Mouse (Mus musculus) CH12.LX (cell line): ENCODE data around the gene Sult6b1. TPM values are rescaled to one million over a fixed set of nuclear protein-coding genes. Genes with fewer than 3 reads are reported as not detected.

Source experiments
- DNase-seq: peaks from one replicate; pipeline ENCODE4 v3.0.0-alpha.2; 2013; ENCODE audit errors: extremely low read depth
- H3K27ac ChIP-seq: 2 replicates; pipeline ENCODE4 v1.5.1; 2012; ENCODE audit warnings: low read depth, mild to moderate bottlenecking, control low read depth, moderate library complexity; ENCODE audit not compliant: insufficient read depth
- H3K27me3 ChIP-seq: replicated peaks from 2 replicates; pipeline ENCODE3; 2012; ENCODE audit warnings: inconsistent platforms
- H3K36me3 ChIP-seq, 2 experiments: replicated peaks in 1 of 2; 2 replicates each; pipeline versions ENCODE3 to v1.6.1; 2012; ENCODE audit warnings: inconsistent platforms in 1 of 2, low read length in 1 of 2, mild to moderate bottlenecking in 1 of 2, mixed read lengths in 1 of 2, moderate library complexity in 1 of 2; ENCODE audit not compliant: control insufficient read depth in 1 of 2, insufficient read depth in 1 of 2
- H3K4me1 ChIP-seq, 2 experiments: 2 replicates each; pipeline ENCODE4 v1.6.1; 2012; ENCODE audit warnings: inconsistent platforms in 1 of 2, moderate library complexity in 1 of 2; ENCODE audit not compliant: insufficient read depth in 2 of 2, control insufficient read depth in 1 of 2
- H3K4me2 ChIP-seq: 2 replicates; pipeline ENCODE4 v1.6.1; 2012; ENCODE audit warnings: low read depth, mild to moderate bottlenecking, control low read depth; ENCODE audit not compliant: poor library complexity, insufficient read depth, severe bottlenecking
- H3K4me3 ChIP-seq, 3 experiments: fragments of 150-350 bp in 1 of 3; sonication (generic) in 1 of 3; replicated peaks in 1 of 3; 2 replicates each; pipeline versions ENCODE3 to v1.5.1; 2011 to 2012; ENCODE audit warnings: low read depth in 2 of 3, low read length in 2 of 3, mild to moderate bottlenecking in 2 of 3, moderate library complexity in 2 of 3, control low read depth in 1 of 3, improper control_type of control experiment in 1 of 3, inconsistent platforms in 1 of 3, mixed read lengths in 1 of 3; ENCODE audit not compliant: poor library complexity in 1 of 3
- H3K79me2 ChIP-seq: replicated peaks from 2 replicates; pipeline ENCODE4 v1.6.1; 2012; ENCODE audit warnings: mild to moderate bottlenecking, moderate library complexity; ENCODE audit not compliant: control insufficient read depth, poor library complexity, insufficient read depth, severe bottlenecking; ENCODE audit errors: extremely low read depth
- H3K9ac ChIP-seq: 2 replicates; pipeline ENCODE4 v1.6.1; 2012; ENCODE audit warnings: low read depth, mild to moderate bottlenecking, control low read depth, moderate library complexity; ENCODE audit not compliant: insufficient read depth
- H3K9me3 ChIP-seq: replicated peaks from 2 replicates; pipeline ENCODE3; 2012; ENCODE audit warnings: low read length, inconsistent platforms, mixed read lengths
- BHLHE40 ChIP-seq: IDR thresholded peaks from 2 replicates; pipeline ENCODE4 v1.6.1; 2011; ENCODE audit warnings: mild to moderate bottlenecking, low read depth, low read length, improper control_type of control experiment
- CHD1 ChIP-seq: IDR thresholded peaks from 2 replicates; pipeline ENCODE4 v1.6.1; 2012; ENCODE audit warnings: low read depth, low read length, improper control_type of control experiment, inconsistent platforms
- CTCF ChIP-seq, 2 experiments: IDR thresholded peaks in 1 of 2; conservative IDR thresholded peaks in 1 of 2; 2 replicates each; pipeline ENCODE4 v1.5.1; 2011 to 2012; ENCODE audit warnings: low read depth in 2 of 2, low read length in 2 of 2, improper control_type of control experiment in 1 of 2, inconsistent platforms in 1 of 2, mild to moderate bottlenecking in 1 of 2, moderate library complexity in 1 of 2
- E2F4 ChIP-seq: IDR thresholded peaks from 2 replicates; pipeline ENCODE4 v1.6.1; 2011; ENCODE audit warnings: low read depth, low read length, improper control_type of control experiment; ENCODE audit not compliant: insufficient replicate concordance
- HCFC1 ChIP-seq: IDR thresholded peaks from 2 replicates; pipeline ENCODE4 v1.6.1; 2012; ENCODE audit warnings: low read depth, mild to moderate bottlenecking, inconsistent platforms, low read length, improper control_type of control experiment
- IRF4 ChIP-seq: IDR thresholded peaks from 2 replicates; pipeline ENCODE4 v1.6.1; 2014; ENCODE audit warnings: low read depth, mild to moderate bottlenecking, inconsistent platforms, low read length, improper control_type of control experiment
- JUN ChIP-seq: IDR thresholded peaks from 2 replicates; pipeline ENCODE4 v1.6.1; 2011; ENCODE audit warnings: low read depth, mild to moderate bottlenecking, low read length, improper control_type of control experiment, moderate library complexity; ENCODE audit not compliant: insufficient read depth
- JUND ChIP-seq: conservative IDR thresholded peaks from 2 replicates; pipeline ENCODE4 v1.6.1; 2011; ENCODE audit warnings: low read depth, low read length, improper control_type of control experiment
- MAX ChIP-seq: IDR thresholded peaks from 2 replicates; pipeline ENCODE4 v1.6.1; 2011; ENCODE audit warnings: low read length, improper control_type of control experiment
- MAZ ChIP-seq: IDR thresholded peaks from 2 replicates; pipeline ENCODE4 v1.6.1; 2012; ENCODE audit warnings: low read depth, mild to moderate bottlenecking, inconsistent platforms, low read length, improper control_type of control experiment, moderate library complexity
- MXI1 ChIP-seq: IDR thresholded peaks from 2 replicates; pipeline ENCODE4 v1.6.1; 2011; ENCODE audit warnings: mild to moderate bottlenecking, low read depth, low read length, improper control_type of control experiment
- MYC ChIP-seq: IDR thresholded peaks from 2 replicates; pipeline ENCODE4 v1.6.1; 2011; ENCODE audit warnings: low read depth, mild to moderate bottlenecking, improper control_type of control experiment, low read length
- POLR2A ChIP-seq: IDR thresholded peaks from 2 replicates; pipeline ENCODE4 v1.6.1; 2011; ENCODE audit warnings: low read depth, mild to moderate bottlenecking, improper control_type of control experiment, low read length
- SIN3A ChIP-seq: IDR thresholded peaks from 2 replicates; pipeline ENCODE4 v1.6.1; 2012; ENCODE audit warnings: low read length, improper control_type of control experiment, inconsistent platforms
- SMC3 ChIP-seq: IDR thresholded peaks from 2 replicates; pipeline ENCODE4 v1.6.1; 2011; ENCODE audit warnings: low read depth, low read length, improper control_type of control experiment
- TCF12 ChIP-seq: IDR thresholded peaks from 2 replicates; pipeline ENCODE4 v1.6.1; 2014; ENCODE audit warnings: low read depth, mild to moderate bottlenecking, inconsistent platforms, low read length, improper control_type of control experiment
- UBTF ChIP-seq: IDR thresholded peaks from 2 replicates; pipeline ENCODE4 v1.6.1; 2012; ENCODE audit warnings: low read depth, mild to moderate bottlenecking, inconsistent platforms, low read length, improper control_type of control experiment, moderate library complexity
- USF1 ChIP-seq: IDR thresholded peaks from 2 replicates; pipeline ENCODE4 v1.6.1; 2014; ENCODE audit warnings: low read depth, mild to moderate bottlenecking, inconsistent platforms, low read length, improper control_type of control experiment
- USF2 ChIP-seq: conservative IDR thresholded peaks from 2 replicates; pipeline ENCODE4 v1.6.1; 2011; ENCODE audit warnings: low read depth, low read length, improper control_type of control experiment
- ZKSCAN1 ChIP-seq: IDR thresholded peaks from 2 replicates; pipeline ENCODE4 v1.6.1; 2012; ENCODE audit warnings: low read depth, inconsistent platforms, low read length, improper control_type of control experiment, borderline replicate concordance
- ZMIZ1 ChIP-seq: IDR thresholded peaks from 2 replicates; pipeline ENCODE4 v1.6.1; 2012; ENCODE audit warnings: low read depth, mild to moderate bottlenecking, inconsistent platforms, low read length, improper control_type of control experiment
- dilution Hi-C: fragments of 300-500 bp; cut with MboI; formaldehyde crosslinking; loops from 2 replicates; pipeline ENCODE4 v1.14.3; 2020; ENCODE audit warnings: low sequenced_read_pairs; ENCODE audit not compliant: extremely low pct_unique_long_range_greater_than_20kb, extremely low pct_ligation_motif_present
- in situ Hi-C: fragments of 300-500 bp; cut with MboI; formaldehyde crosslinking; loops from 3 replicates; pipeline ENCODE4 v1.14.3; 2019; ENCODE audit warnings: low sequenced_read_pairs, low pct_ligation_motif_present, low pct_unique_long_range_greater_than_20kb, mixed read lengths
- polyA plus RNA-seq: library from polyadenylated mRNA; unstranded; fragments of >175 nt; gene quantifications from 2 replicates; pipeline ENCODE4 v1.2.1, GENCODE M21; 2012; ENCODE audit warnings: low read depth; ENCODE audit not compliant: insufficient read length
- total RNA-seq, 2 experiments: library from RNA; depleted of rRNA; stranded (reverse); fragments of 300-350 nt in 1 of 2; fragments of >200 nt in 1 of 2; gene quantifications; 2 replicates each; pipeline ENCODE4 v1.2.3; 2012 to 2014

The Sult6b1 gene
- total and polyA plus RNA-seq, 3 experiments = 0.34 to 0.46 TPM; not detected in 1

GRCm38 (mm10) chr17:78885286-78886065 lies 21.3 kb downstream of the Sult6b1 start:
- H3K27ac ChIP-seq = no peak overlapping the region
- H3K9me3 ChIP-seq = peaks cover 9% of the 10 kb centered on the region
- peaks cover 0 to 27% of the 10 kb centered on the region in 2 experiments for H3K36me3 ChIP-seq
- in situ Hi-C loops = no loop called here
- no peak for DNase-seq
- H3K9ac ChIP-seq = no peak overlapping the region
- no peak for TF ChIP-seq ZMIZ1
- no peak for TF ChIP-seq MAX
- no peak for TF ChIP-seq E2F4
- TF ChIP-seq SMC3 = no peak
- no peak for TF ChIP-seq SIN3A
- no peak for TF ChIP-seq USF2
- TF ChIP-seq UBTF = no peak
- no peak for TF ChIP-seq JUN
- TF ChIP-seq IRF4 = no peak
- no peak for TF ChIP-seq MXI1
- no peak for TF ChIP-seq USF1
- no peak for TF ChIP-seq MYC
- no peak for TF ChIP-seq BHLHE40
- TF ChIP-seq MAZ = no peak
- no peak for TF ChIP-seq CTCF (conservative IDR thresholded peaks at IDR 0.05 in 1 of 2, IDR thresholded peaks at IDR 0.05 in 1 of 2; ENCODE audit: low read depth in 2 of 2, low read length in 2 of 2)
- no peak for TF ChIP-seq POLR2A
- TF ChIP-seq CHD1 = no peak
- TF ChIP-seq, all 38 proteins: peak for 0
- Histone ChIP-seq H3K27me3 (no peaks in the 10 kb centered on the region), H3K4me2 (no peak overlapping the region), H3K79me2 (peaks cover 8% of the 10 kb centered on the region; the same call in 1 of the 2 replicates), H3K4me1 (peaks cover 8 to 26% of the 10 kb centered on the region in 2 experiments), H3K4me3 (no peak overlapping the region)
- dilution Hi-C loops = no loop called here

- Histone ChIP-seq H3K79me2 (peaks cover 12% of the 10 kb centered on the region; the same call in 1 of the 2 replicates), H3K9ac (no peak overlapping the region), H3K4me1 (peaks cover 6 to 22% of the 10 kb centered on the region in 2 experiments), H3K27ac (no peak overlapping the region), H3K36me3 (peaks cover 6 to 44% of the 10 kb centered on the region in 2 experiments), H3K27me3 (no peaks in the 10 kb centered on the region), H3K9me3 (peaks cover 9% of the 10 kb centered on the region), H3K4me3 (no peak overlapping the region), H3K4me2 (no peak overlapping the region)
- dilution Hi-C loops (no loop called here), in situ Hi-C loops (loop anchor here (5.0 kb wide), 1 partner anchor 34 kb away; the partner anchor contains the start of gene Cebpzos)
- TF ChIP-seq ZKSCAN1 (no peak), HCFC1 (no peak), POLR2A (no peak), TCF12 (no peak), CHD1 (no peak), JUND (no peak)
- DNase-seq = no peak
Observed at GRCm38 (mm10) chr17:78883291-78883690, 23.5 kb downstream of the Sult6b1 start.
